Mouse (Mus musculus) adrenal gland, postnatal 36 days (tissue): ENCODE measurements around the gene Nipal4. TPM values are rescaled to one million over a fixed set of nuclear protein-coding genes. Genes with fewer than 3 reads are reported as not detected.

Experiments
- DNase-seq, 2 experiments: peaks; one replicate each; pipeline ENCODE4 v3.0.0; 2021; ENCODE audit warnings: mixed read lengths in 1 of 2
- total RNA-seq, 2 experiments: library from RNA; stranded (reverse); gene quantifications; 2 replicates each; pipeline ENCODE4 v1.2.3; 2021

Gene Nipal4
- total RNA-seq, 2 experiments from 2014 or later, result not detected

DNA sequence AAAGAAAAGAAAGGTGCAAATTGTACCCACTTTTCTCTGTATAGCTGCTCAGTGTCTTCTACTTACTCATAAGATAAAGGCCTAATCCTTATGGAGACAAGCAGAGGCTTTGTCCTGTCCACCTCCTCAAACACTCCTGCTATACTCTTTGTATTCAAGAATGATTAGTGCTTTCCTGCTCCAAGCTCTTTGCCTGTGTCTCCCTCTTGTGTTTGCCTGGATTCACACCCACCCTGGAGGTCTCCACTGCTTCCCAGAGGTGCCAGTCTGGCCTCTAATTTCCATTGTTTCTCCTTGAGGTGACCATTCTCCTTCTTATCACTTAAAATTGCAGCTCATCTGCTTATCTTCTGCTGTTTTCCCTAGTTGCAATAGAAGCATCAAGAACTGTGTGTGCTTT, 8.8 kb downstream of the Nipal4 start:
- no peak for DNase-seq

GRCm38 (mm10) chr11:46156945-46157344, 9.4 kb downstream of the Nipal4 start:
- DNase-seq, result no peak

GRCm38 (mm10) chr11:46146619-46147018, 19.7 kb downstream of the Nipal4 start:
- no peak for DNase-seq

DNA sequence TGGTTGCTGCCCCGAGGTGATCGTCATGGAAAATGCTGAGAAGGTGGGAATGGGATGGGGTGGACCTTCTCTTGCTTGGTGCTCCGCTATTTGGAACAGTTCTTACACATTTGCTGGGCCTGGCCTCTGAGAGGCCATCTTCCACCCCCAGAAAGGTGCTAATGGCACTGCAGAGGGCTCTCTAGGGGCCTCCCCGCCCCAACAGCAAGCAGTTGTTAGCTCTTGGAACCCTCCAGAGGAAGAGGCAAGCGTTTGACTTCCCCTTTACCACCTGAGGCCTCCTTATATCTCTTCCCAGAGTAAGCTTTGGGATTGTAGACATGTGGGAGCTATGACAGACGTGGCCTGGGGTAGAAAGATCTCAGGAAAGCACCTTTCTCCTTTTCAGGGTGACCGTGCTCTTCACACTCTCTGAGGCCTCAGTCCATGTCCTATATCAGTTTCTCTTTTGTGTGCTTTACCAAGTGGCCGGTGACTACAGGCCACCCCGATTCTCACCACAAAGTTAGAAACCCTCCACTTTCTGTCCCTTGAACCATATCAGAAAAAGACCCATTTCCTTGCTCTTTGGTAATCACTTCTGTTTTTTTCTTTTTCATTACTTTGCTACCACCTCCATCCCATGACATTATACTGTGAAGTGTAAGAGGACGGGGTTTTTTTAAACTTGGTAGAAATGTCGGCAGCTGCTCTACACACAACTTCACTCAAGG, 21.0 kb downstream of the Nipal4 start:
- no peak for DNase-seq

- no peak for DNase-seq
Measured at GRCm38 (mm10) chr11:46143342-46143741, 23.0 kb downstream of the Nipal4 start.

- DNase-seq, result no peak
Measured at GRCm38 (mm10) chr11:46134899-46135298, 31.4 kb downstream of the Nipal4 start.

DNA sequence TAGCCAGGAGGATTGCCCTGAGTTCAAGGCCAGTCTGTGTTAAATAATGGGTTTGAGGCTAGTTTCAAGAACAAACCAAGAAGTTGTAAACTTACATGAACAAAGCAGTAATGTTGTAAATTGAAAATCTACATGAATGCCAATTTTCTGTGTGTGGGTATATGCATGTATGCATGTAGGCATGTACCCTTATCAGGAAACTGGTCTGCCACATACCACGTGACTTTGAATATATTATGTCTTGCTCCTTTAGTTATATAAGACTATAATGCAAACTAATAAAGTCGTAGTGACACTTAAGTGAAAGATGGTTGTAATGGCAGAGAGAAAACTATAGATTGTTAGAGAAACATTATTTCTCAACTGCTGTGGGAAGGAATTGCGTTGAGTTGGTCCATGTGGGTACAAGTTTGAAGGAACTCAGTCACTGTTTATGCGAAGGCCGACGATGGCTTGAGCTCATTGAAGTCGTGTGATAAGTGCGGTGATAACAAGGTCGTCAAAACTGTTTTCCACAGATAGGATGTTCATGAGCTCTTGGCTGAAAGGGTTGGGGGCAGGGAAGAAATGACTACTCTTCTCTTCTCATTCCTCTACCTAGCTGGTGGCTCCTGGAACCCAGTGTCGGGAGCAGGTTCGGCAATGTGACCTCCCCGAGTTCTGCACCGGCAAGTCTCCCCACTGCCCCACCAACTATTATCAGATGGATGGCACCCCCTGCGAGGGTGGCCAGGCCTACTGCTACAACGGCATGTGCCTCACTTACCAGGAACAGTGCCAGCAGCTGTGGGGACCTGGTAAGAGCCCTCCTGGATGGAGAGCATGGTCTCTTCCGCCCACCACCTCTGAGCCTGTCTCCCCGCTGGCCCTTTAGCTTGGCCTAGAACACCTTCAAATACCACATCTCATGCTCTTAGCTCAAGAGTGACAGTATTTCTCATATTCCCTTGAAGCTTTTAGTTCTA, 35.0 kb downstream of the Nipal4 start:
- DNase-seq, result no peak

- peak; percentile 82 to 88 for DNase-seq
Measured at GRCm38 (mm10) chr11:46128548-46128945, 37.8 kb downstream of the Nipal4 start.

- DNase-seq, result no peak
Measured at GRCm38 (mm10) chr11:46127621-46128547, 38.4 kb downstream of the Nipal4 start.

GRCm38 (mm10) chr11:46126827-46127410, 39.4 kb downstream of the Nipal4 start:
- DNase-seq, result no peak

- no peak for DNase-seq
Measured at GRCm38 (mm10) chr11:46126317-46126716, 40.0 kb downstream of the Nipal4 start.

GRCm38 (mm10) chr11:46125835-46126229, 40.5 kb downstream of the Nipal4 start:
- DNase-seq, result no peak

GRCm38 (mm10) chr11:46125093-46125834, 41.0 kb downstream of the Nipal4 start:
- no peak for DNase-seq

- no peak for DNase-seq
Measured at GRCm38 (mm10) chr11:46123328-46123866, 42.9 kb downstream of the Nipal4 start.

DNA sequence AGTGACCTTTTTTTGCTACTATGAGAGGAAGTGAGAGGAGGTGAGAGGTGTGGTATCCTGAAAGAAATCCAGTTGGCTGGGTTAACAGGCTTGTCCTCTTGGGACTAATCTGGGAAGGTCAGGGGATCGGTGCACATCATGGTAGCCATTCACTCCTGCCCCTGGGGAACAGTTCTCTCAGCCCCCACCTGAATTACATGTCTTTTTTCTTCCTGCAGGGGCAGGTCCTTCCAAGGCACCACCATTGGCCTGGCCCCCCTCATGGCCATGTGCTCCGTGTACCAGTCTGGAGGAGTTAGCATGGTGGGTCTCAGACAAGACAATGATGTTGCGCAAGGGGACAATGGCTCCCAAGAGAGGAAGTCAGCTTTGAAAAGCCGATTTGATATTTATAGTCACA, 43.4 kb downstream of the Nipal4 start:
- DNase-seq, result no peak

GRCm38 (mm10) chr11:46121666-46122065, 44.6 kb downstream of the Nipal4 start:
- DNase-seq, result no peak

DNA sequence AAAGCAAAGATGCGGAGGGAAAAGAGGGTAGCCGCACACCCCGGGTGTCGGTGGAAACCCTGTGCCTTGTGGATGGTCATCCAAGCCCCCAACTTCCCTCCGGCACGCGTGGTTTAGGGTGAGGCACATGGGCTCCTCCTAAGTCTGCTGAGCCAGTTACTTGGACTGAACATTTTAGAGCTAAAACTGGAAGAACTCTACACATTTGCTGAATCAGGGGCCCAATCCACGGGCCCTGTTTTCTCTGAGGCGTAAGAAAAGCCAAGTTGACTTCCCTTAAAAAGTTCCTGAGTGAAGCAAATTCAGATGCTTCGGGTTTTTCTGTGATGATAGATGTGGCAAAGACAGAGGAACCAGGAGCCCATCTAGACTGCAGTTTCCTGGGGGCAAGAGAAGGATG, 46.2 kb downstream of the Nipal4 start:
- DNase-seq, result no peak

GRCm38 (mm10) chr11:46119624-46120023, 46.7 kb downstream of the Nipal4 start:
- DNase-seq, result no peak

GRCm38 (mm10) chr11:46116510-46116909, 49.8 kb downstream of the Nipal4 start:
- DNase-seq, result no peak

GRCm38 (mm10) chr11:46115411-46116173, 50.7 kb downstream of the Nipal4 start:
- peak; percentile 40 to 60 for DNase-seq
